Mouse (Mus musculus): Measurements from ENCODE around the gene Gm3029.
"Not testable (repeated sequence)": the region's sequence is repeated elsewhere in the genome, so short reads cannot be mapped to it uniquely, and the experiment has no call there.

Gene Gm3029

DNA sequence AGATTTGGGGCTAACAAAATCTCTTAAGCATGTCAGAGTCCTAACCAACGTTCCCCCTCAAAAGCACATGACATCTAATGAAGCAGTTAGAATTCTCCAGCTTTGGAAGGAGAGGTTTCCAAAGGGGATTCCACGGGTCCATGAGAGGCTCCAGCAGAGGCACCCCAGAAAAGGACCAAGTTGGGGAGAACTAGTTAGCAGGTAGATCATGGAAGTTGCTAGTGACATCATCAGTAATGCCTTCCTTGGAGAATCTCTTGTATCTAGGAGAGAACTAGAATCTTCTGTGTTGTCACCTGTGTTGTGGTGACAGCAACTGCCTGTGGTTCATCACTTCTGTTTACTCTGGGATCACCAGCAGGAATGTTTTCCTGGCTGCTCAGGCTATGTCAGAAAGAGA is at the start of gene Gm3029:
TSS of gene Gm3029 (plus strand) at position 301 of the 400 bp plus-strand sequence.
- not testable (repeated sequence) for DNase-seq (ENCODE audit: low spot score)

DNA sequence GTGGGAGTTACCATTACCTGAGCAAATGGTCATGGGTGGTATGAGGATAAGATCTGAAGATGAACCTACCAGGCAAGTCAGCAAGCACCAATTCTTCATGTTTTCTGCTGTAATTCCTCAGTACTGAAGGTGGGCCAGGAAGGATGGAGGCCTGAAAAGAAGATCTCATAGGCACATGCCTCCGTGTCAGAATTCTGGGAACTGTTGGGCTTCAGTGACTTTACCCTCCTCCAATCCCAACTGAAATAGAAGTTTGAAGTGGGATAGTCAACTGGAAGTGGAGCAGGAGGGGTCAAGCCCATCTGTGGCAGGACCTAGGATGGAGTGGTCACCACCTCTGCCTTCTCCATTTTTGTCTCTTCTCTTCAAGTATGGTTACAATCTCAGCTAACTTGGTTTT is 47.7 kb upstream of the Gm3029 start, which contains the start of gene Gm2916:
TSS of gene Gm2916 (plus strand) at position 301 of the 400 bp plus-strand sequence.
- DNase-seq (ENCODE audit: low spot score) = not testable (repeated sequence)

DNA sequence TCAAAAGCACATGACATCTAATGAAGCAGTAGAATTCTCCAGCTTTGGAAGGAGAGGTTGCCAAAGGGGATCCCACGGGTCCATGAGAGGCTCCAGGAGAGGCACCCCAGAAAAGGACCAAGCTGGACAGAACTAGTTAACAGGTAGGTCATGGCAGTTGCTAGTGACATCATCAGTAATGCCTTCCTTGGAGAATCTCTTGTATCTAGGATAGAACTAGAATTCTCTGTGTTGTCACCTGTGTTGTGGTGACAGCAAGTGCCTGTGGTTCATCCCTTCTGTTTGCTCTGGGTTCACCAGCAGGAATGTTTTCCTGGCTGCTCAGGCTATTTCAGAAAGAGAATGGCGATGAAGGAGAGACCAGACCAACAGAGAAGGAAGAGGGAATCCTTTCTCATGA is 31.7 kb downstream of the Gm3029 start, which contains the start of gene Gm3095:
TSS of gene Gm3095 (plus strand) at position 301 of the 400 bp plus-strand sequence.
- not testable (repeated sequence) for DNase-seq (ENCODE audit: low spot score)
